Mouse (Mus musculus): ENCODE measurements around the gene Gfy. TPM values are rescaled to one million over a fixed set of nuclear protein-coding genes. Genes with fewer than 3 reads are reported as not detected.

Gfy gene
- polyA plus RNA-seq, 1 experiment from 2014 or later = not detected

DNA sequence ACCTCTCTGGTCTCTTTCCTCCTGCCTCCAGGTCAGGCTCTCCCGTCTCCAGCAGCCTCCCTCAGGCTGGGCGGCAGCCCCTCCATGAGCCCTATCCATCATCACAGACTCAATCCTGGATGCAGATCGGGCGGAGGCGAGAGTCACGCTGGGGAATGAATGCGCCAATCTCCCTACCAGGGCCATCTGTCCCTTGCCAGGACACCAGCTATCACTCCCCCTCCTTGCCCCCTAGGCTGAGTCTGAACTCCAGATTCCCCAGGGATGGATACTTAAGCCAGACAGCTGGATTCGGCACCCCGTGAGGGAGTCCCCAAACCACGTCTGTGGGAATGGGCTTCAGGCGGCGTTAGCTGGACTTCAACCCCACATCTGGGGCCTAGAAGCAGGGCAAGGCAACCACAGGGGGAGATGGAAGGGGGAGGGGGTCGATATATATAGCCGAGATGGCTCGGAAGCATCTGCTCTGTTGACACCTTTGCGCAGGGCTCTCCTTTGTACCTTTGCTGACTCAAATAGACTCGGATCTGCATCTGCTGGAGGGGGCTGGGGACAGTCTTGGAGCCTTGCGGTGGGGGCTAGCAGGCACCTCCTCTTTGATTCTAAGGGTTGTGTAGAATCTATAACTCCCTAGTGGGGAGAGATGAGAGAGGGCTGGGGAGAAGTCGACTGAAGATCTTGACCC is 11.5 kb downstream of the Gfy start:
- H3K27ac ChIP-seq (replicated peaks; ENCODE audit: low read depth, low read length) = no peak overlapping the region
- no peaks in the 10 kb centered on the region for H3K36me3 ChIP-seq (ENCODE audit: control insufficient read depth, insufficient read depth, low read length)
- WGBS = under 1% methylated on average over 19 of the region's 19 CpGs
- no peaks in the 10 kb centered on the region for H3K9me3 ChIP-seq (ENCODE audit: control insufficient read depth, low read length)
- peak; percentile 46 for DNase-seq
- peak overlapping the region; percentile 21 for H3K4me2 ChIP-seq (ENCODE audit: low read length)
- H3K9ac ChIP-seq (replicated peaks; ENCODE audit: low read length) = peak overlapping the region; percentile 31; the same call in 1 of the 2 replicates
- H3K4me3 ChIP-seq (replicated peaks; ENCODE audit: low read depth, low read length) = no peak overlapping the region
- H3K4me1 ChIP-seq (ENCODE audit: control insufficient read depth, insufficient read depth, low read length) = peaks cover 11% of the 10 kb centered on the region
- H3K27me3 ChIP-seq (ENCODE audit: control insufficient read depth, insufficient read depth, low read length) = peaks cover 66% of the 10 kb centered on the region
- no peak for ATAC-seq (ENCODE audit: low FRiP score, low TSS enrichment)

DNA sequence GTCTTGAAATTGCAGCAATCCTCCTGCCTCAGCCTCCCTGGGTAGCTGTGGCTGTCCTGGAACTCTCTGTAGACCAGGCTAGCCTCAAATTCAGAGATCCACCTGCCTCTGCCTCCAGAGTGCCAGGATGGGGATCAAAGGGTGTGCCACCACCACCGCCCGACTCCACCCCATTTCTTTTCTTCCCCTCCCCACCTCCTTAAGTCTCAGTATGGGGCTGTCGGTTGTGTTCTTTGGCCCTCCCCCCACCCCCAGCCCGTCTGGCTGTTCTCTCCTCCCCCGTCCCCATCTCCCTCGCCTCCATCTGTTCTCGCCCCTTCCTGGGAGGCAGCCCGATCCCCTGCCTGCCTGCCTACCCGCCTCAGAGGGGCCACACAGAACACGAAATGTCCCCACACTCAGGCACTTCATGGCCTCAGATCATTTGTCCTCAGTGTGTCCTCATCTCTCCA is 12.4 kb downstream of the Gfy start:
- Histone ChIP-seq H3K4me1 (ENCODE audit: control insufficient read depth, insufficient read depth, low read length) (peaks cover 18% of the 10 kb centered on the region), H3K4me3 (replicated peaks; ENCODE audit: low read depth, low read length) (no peak overlapping the region), H3K27ac (replicated peaks; ENCODE audit: low read depth, low read length) (no peak overlapping the region), H3K9me3 (ENCODE audit: control insufficient read depth, low read length) (no peaks in the 10 kb centered on the region), H3K4me2 (ENCODE audit: low read length) (no peak overlapping the region), H3K9ac (replicated peaks; ENCODE audit: low read length) (no peak overlapping the region; the same call in 1 of the 2 replicates), H3K27me3 (ENCODE audit: control insufficient read depth, insufficient read depth, low read length) (peaks cover 66% of the 10 kb centered on the region), H3K36me3 (ENCODE audit: control insufficient read depth, insufficient read depth, low read length) (no peaks in the 10 kb centered on the region)
- WGBS = 25% methylated on average over 9 of the region's 10 CpGs
- DNase-seq = no peak
- ATAC-seq (ENCODE audit: low FRiP score, low TSS enrichment) = no peak

DNA sequence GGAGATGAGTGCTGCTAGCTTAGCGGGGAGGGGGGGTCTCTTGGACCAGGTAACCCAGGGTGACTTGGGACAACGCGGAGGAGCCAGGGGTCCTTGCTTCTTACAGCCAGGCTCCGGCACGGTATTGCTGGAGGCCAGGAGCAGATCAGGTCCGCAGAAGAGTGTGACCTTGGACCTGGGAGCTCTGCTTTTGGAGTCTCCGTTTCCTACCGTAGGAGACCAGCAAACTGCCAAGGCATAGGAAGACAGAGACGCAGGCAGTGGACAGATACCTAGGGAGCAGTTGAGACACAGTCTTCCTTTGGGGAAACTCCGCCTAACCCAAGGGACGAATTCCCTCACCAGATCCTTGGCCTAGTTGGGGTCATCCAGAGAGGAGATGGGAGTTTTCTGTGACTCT is 13.7 kb downstream of the Gfy start:
- H3K9ac ChIP-seq (replicated peaks; ENCODE audit: low read length) = no peak overlapping the region
- no peak overlapping the region for H3K4me3 ChIP-seq (replicated peaks; ENCODE audit: low read depth, low read length)
- no peak for ATAC-seq (ENCODE audit: low FRiP score, low TSS enrichment)
- 48% methylated on average over 11 of the region's 11 CpGs for WGBS
- no peak overlapping the region for H3K27ac ChIP-seq (replicated peaks; ENCODE audit: low read depth, low read length)
- H3K36me3 ChIP-seq (ENCODE audit: control insufficient read depth, insufficient read depth, low read length) = 0 out of 2 replicates have a peak, but pooled peaks cover under 1% of the 10 kb centered on the region
- DNase-seq = no peak
- H3K4me2 ChIP-seq (ENCODE audit: low read length) = no peak overlapping the region
- peaks cover 66% of the 10 kb centered on the region for H3K27me3 ChIP-seq (ENCODE audit: control insufficient read depth, insufficient read depth, low read length)
- H3K4me1 ChIP-seq (ENCODE audit: control insufficient read depth, insufficient read depth, low read length) = peaks cover 18% of the 10 kb centered on the region
- no peaks in the 10 kb centered on the region for H3K9me3 ChIP-seq (ENCODE audit: control insufficient read depth, low read length)

DNA sequence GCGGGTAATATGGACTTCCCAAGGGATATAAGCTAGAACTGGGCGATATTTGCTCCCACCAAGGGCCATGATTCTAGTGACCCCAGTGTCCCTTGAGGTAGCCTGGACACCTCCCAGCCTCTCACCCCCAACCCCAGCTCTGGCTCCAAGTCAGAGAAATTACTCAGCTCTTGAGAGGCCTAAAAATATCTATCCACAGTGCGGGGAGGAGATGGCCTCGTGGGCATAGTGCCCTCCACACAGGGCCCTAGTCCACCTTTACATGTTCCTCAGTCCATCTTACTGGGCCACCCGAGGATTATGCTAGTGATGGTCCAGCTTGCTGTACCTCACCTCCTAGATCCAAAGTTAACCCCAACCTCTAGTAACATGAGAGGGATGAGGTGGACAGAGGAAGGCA is 14.5 kb downstream of the Gfy start:
- H3K27me3 ChIP-seq (ENCODE audit: control insufficient read depth, insufficient read depth, low read length) = peaks cover 66% of the 10 kb centered on the region
- 0 out of 2 replicates have a peak, but pooled peaks cover 9% of the 10 kb centered on the region for H3K36me3 ChIP-seq (ENCODE audit: control insufficient read depth, insufficient read depth, low read length)
- 63% methylated on average over 5 of the region's 5 CpGs for WGBS
- H3K9ac ChIP-seq (replicated peaks; ENCODE audit: low read length) = no peak overlapping the region
- no peak overlapping the region for H3K4me2 ChIP-seq (ENCODE audit: low read length)
- no peak overlapping the region for H3K4me3 ChIP-seq (replicated peaks; ENCODE audit: low read depth, low read length)
- peaks cover 18% of the 10 kb centered on the region for H3K4me1 ChIP-seq (ENCODE audit: control insufficient read depth, insufficient read depth, low read length)
- no peak overlapping the region for H3K27ac ChIP-seq (replicated peaks; ENCODE audit: low read depth, low read length)
- ATAC-seq (ENCODE audit: low FRiP score, low TSS enrichment) = no peak
- H3K9me3 ChIP-seq (ENCODE audit: control insufficient read depth, low read length) = no peaks in the 10 kb centered on the region
- DNase-seq = no peak

DNA sequence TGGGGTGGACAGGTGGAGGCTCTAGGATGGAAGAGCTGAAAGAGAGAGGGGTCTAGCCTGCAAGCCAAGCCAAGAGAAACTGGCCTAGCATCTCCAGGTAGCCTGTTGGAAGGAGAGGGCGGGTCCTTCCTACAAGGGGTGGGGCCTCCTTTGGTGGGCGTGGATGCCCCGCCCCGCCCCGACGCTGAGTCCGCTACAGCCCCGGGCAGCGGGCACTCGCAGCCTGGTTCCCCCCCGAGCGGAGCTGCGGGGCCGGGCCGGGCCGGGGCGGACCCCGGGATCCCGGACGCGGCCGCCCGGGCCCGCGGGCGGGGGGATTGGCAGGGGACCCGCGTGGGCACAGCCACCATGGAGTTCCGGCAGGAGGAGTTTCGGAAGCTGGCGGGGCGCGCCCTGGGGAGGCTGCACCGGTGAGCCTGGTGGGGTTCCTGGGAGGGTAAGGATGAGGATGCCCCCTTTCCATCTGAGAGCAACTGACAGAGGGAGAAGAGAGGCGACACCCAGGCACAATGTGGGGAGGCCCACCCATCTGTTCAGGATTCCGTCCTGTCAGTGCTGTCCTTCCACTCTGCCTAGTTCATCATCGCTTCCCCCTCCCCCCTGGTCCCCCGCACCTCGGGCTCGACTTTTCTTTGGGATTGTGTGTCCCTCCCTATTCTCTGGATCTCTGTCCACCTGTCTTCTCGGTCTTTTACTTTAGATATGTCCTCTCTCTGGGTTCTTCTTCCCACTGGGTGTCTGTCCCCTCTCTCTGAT is 15.5 kb downstream of the Gfy start, which contains the start of gene Slc17a7:
Slc17a7 (plus strand) TSS at position 215 of the 756 bp plus-strand sequence.
- Histone ChIP-seq H3K27me3 (ENCODE audit: control insufficient read depth, insufficient read depth, low read length) (peaks cover 60% of the 10 kb centered on the region), H3K4me3 (replicated peaks; ENCODE audit: low read depth, low read length) (peak within 1 kb of the TSS; percentile 30), H3K36me3 (ENCODE audit: control insufficient read depth, insufficient read depth, low read length) (0 out of 2 replicates have a peak, but pooled peaks cover 16% of the 10 kb centered on the region), H3K9ac (replicated peaks; ENCODE audit: low read length) (no peak within 1 kb of the TSS; the same call in 1 of the 2 replicates), H3K4me1 (ENCODE audit: control insufficient read depth, insufficient read depth, low read length) (peaks cover 18% of the 10 kb centered on the region), H3K4me2 (ENCODE audit: low read length) (peak within 1 kb of the TSS; percentile 66), H3K9me3 (ENCODE audit: control insufficient read depth, low read length) (no peaks in the 10 kb centered on the region), H3K27ac (replicated peaks; ENCODE audit: low read depth, low read length) (no peak within 1 kb of the TSS)
- DNase-seq (peak; percentile 32), ATAC-seq (ENCODE audit: low FRiP score, low TSS enrichment) (no peak)
- WGBS = 2% methylated on average over 41 of the region's 41 CpGs

DNA sequence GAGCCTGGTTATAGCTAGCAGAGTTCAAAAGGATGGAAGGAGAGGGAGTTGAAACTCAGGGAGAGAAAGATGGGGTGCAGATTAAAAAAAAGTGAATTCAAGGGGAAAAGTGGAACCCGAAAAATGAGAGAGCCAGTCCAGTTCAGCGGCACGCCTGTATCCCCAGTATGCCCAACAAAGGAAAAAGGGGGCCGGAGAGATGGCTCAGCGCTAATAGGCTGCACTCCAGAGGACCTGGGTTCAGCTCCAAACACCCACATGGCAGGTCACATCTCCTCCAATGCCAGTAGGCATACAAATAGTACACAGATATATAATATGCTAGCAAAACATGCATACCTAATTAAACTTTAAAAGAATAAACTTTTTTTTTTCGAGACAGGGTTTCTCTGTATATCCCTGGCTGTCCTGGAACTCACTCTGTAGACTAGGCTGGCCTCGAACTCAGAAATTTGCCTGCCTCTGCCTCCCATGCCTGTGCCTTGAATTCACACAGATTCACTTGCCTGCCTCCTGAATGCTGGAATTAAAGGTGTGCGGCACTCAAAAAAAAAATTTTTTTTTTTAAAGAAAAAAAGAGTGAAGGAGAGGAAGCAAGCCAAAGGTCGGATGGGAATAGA is 16.3 kb downstream of the Gfy start:
- WGBS = 72% methylated on average over 9 of the region's 9 CpGs
- H3K27me3 ChIP-seq (ENCODE audit: control insufficient read depth, insufficient read depth, low read length) = peaks cover 52% of the 10 kb centered on the region

DNA sequence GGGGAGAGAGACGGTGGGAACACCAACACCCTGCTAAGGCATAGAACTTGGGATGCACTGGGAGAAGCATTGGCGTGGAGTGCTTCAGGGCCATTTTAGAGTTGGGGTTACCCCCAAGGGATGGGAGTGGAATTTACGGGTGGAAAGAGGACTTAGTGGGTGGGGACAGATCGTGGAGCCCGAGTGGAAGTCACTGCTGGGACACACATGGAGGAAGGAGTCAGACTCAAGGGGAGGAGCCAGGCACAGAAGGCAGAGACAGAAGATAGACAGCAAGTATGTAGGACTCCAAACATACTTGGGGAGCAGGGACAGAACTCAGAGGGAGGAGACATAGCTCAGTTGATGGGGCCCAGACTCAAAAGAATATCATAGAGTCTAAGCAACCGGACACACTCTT is 16.8 kb downstream of the Gfy start:
- Histone ChIP-seq H3K4me1 (ENCODE audit: control insufficient read depth, insufficient read depth, low read length) (peaks cover 12% of the 10 kb centered on the region), H3K27ac (replicated peaks; ENCODE audit: low read depth, low read length) (no peak overlapping the region), H3K9me3 (ENCODE audit: control insufficient read depth, low read length) (no peaks in the 10 kb centered on the region), H3K4me3 (replicated peaks; ENCODE audit: low read depth, low read length) (peak overlapping the region; percentile 34), H3K36me3 (ENCODE audit: control insufficient read depth, insufficient read depth, low read length) (peaks cover 28% of the 10 kb centered on the region; the same call in 1 of the 2 replicates), H3K9ac (replicated peaks; ENCODE audit: low read length) (0 out of 2 replicates have a peak overlapping the region, but pooled peaks have one; percentile 16), H3K4me2 (ENCODE audit: low read length) (peak overlapping the region; percentile 66), H3K27me3 (ENCODE audit: control insufficient read depth, insufficient read depth, low read length) (peaks cover 47% of the 10 kb centered on the region)
- ATAC-seq (ENCODE audit: low FRiP score, low TSS enrichment) = peak; percentile 34; the same call in 1 of the 2 replicates
- DNase-seq = no peak
- WGBS = 22% methylated on average over 6 of the region's 6 CpGs

More for the DNA sequence above, 16.3 kb downstream of the Gfy start:
- peaks cover 16% of the 10 kb centered on the region for H3K4me1 ChIP-seq (ENCODE audit: control insufficient read depth, insufficient read depth, low read length)
- no peak overlapping the region; the same call in 1 of the 2 replicates for H3K4me3 ChIP-seq (replicated peaks; ENCODE audit: low read depth, low read length)
- H3K9me3 ChIP-seq (ENCODE audit: control insufficient read depth, low read length) = no peaks in the 10 kb centered on the region
- H3K9ac ChIP-seq (replicated peaks; ENCODE audit: low read length) = no peak overlapping the region
- H3K36me3 ChIP-seq (ENCODE audit: control insufficient read depth, insufficient read depth, low read length) = 0 out of 2 replicates have a peak, but pooled peaks cover 23% of the 10 kb centered on the region
- H3K4me2 ChIP-seq (ENCODE audit: low read length) = peak overlapping the region; percentile 66; the same call in 1 of the 2 replicates
- no peak overlapping the region for H3K27ac ChIP-seq (replicated peaks; ENCODE audit: low read depth, low read length)
- ATAC-seq (ENCODE audit: low FRiP score, low TSS enrichment) (no peak), DNase-seq (no peak)

Data from midbrain, embryonic 14.5 days (tissue).